Mouse (Mus musculus) thymus, postnatal 36 days (tissue): ENCODE results near the gene Fam222b.
"Not testable (repeated sequence)": the region's sequence is repeated elsewhere in the genome, so short reads cannot be mapped to it uniquely, and the experiment has no call there.

ENCODE experiments used
- DNase-seq, 2 experiments: peaks; one replicate each; pipeline ENCODE4 v3.0.0; 2022; ENCODE audit warnings: mixed read lengths in 2 of 2

Gene Fam222b

DNA sequence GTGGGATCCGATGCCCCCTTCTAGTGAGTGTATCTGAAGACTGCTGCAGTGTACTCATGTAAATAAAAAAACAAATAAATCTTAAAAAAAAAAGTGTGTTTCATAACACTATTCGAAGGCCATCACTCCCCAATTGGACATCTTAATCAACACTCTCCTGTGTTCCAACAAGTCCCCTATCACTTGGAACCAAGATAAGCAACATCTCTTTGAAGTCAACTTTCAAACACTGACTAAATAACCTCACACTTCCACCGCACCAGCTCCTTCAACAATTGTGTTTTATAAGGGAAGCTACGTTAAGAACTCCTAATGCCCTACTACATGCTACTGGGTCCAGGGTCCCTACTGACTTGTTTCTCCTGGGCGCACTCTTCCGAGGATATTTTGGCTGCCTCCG, 88.0 kb downstream of the Fam222b start:
- DNase-seq: no peak

DNA sequence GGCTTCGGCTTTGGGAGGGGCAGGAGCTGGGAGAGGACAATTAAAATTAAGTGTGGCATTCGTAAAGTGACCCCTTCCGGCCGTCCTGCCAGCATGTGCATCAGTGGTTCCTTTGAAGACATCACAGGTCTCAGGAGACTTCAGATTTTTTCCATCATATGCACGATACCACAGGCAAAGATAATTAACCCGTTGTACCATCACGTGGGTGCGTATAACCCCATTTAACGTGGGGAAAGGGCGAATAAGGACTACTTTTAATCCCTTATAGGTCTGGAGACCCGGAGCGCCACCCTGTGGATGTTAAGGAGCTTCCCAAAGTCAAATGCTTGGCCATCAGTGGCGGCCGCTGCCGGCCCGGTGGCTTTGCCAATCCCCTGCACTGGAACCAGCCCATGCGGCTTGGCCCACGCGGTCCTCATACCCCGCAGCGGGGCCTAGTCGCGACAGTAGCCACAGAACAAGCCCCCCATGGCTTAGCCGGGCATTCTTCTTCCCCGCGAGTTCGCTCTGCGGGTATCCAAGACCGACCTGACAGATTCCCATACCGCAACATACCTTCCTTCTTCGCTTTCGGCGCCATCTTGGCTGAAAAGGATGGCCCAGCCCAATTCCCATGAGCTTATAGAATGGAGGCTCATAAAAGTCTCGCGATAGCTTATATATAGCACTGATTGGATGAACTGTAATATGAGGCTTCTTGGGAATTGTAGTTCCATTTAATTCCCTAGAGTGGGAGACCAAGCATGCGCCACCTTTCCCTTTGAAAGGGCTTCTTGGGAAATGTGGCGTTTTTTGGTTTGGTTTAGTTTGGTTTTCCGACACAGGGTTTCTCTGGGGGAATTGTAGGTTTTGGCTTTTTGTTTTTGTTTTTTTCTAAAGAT, 88.7 kb downstream of the Fam222b start, which contains the start of gene Rpl23a:
TSS of gene Rpl23a (minus strand) at position 624 of the 884 bp plus-strand sequence.
- DNase-seq: peak; percentile 74 to 77

DNA sequence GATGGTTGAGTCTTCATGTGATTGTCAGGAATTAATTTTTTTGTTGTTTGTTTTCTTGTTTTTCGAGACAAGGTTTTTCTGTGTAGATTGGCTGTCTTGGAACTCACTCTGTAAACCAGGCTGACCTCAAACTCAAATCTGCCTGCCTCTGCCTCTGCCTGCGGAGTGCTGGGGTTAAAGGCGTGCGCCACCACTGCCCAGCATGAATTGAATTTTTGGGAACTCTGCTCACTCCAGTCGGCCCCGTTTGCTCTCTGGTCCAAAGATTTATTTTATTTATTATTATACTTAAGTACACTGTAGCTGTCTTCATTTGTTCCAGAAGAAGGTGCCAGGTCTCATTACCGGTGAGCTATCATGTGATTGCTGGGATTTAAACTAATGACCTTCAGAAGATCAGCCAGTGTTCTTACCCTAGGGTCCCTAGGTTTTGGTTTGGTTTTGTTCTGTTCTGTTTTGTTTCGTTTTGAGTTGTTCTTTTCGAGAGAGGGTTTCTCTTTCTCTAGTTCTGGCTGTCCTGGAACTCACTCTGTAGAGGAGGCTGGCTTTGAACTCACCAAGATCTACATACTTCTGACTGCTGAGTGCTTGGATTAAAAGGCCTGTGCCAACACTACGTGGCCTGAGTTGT, 89.5 kb downstream of the Fam222b start:
- no peak for DNase-seq

DNA sequence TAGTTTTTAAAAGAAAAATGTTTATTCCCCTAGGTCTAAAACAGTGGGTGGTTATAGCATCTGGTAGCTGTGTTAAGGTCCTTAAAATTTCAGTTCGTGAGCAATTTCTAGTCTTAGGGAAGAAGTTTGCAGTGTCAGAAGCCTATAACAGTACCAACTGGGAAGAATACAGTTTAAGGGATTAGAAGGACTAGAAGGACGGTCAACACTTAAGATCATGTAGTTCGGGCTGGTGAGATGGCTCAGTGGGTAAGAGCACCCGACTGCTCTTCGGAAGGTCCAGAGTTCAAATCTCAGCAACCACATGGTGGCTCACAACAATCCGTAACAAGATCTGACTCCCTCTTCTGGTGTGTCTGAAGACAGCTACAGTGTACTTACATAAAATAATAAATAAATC, 90.2 kb downstream of the Fam222b start:
- DNase-seq: not testable (repeated sequence)

DNA sequence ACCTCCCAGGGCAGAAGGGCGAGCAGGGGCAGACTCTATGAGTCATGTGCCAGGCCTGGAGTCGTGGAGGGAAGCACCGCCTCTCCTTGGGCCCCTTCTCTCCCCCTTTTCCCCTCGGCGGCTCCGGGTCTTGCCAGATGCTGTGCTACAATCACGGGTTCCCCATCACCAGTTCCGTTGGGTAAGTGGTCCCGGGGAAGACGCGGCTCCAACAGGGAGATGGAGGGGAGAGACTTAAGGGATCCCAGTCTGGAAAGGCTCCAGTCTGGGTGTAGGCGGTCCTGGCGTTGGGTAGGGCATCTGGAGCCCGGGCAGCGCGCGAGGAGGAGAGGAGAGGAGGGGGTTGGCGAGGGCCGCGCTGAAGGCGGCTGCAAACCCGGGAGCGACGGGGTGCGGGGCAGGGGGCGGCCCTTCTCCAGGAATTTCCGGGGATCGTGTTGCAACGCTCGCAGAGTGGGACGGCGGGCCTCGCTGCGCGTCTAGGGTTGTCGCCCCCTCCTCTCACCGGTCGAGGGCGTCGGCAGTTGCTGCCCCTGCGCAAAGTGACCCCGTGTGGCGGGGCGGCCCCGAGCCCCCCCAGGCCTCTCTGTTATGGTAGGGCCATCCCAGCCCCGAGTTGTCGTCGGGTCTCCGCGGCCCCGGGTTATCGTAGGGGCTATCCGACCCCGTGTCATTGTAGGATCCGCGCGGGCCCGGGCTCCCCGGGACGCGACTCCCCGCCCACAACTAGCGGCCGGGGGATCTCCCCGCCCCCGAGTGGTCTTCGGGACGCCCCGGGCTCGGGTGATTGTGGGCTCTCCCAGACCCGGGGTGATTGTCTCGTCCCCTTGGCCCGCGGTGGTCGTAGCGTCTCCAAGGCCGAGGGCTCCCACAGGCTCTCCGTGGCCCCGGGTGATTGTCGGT, 94.1 kb downstream of the Fam222b start, which contains the start of gene Rab34:
TSS of gene Rab34 (plus strand) at position 100 of the 903 bp plus-strand sequence.
- no peak for DNase-seq

DNA sequence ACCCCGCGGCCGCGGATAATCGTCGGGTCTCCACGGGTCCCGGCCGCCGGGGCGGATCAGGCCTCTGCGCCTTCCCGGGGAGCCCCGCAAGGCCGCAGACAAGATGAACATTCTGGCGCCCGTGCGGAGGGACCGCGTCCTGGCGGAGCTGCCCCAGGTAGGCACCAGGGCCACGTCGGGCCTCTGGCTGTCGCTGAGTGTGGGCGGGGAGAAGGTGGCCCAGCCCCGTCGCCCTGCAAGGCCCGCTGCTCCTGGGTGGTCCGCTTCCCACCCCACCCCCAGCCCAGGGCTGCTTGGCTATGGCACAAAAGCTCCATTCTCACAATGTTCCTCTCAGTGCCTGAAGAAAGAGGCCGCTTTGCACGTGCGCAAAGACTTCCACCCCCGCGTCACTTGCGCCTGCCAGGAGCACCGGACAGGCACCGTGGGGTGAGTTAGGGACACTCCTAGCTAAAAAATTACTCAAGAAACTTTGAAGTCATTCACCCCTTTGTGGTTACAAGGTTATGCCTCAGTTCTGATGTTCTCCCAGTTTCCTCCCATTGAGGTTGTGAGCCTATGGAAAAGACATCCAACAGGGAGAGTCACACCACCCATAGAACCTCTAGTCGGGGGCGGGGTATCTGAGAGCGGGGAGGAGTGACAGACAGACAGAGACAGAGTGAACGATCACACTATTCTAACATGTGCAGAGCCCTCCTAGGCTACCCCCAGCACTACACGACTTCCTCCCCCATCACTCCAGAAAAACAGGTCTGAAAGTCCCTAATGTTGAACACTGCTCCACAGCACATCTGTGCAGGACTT, 95.0 kb downstream of the Fam222b start:
- DNase-seq: no peak

DNA sequence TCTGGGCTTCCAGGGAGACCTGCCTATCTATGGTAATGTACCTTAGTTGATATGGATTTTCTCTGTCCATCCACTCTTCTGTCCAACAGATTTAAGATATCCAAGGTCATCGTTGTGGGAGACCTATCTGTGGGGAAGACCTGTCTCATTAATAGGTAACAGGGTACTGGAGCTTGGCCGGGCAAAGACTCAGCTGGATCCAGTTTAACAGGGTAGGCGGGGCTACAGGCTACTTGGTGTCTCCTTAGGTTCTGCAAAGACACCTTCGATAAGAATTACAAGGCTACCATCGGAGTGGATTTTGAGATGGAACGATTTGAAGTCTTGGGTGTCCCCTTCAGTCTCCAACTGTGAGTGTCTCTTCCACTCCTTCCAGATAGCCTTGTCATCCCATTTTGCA, 95.6 kb downstream of the Fam222b start:
- DNase-seq: no peak

DNA sequence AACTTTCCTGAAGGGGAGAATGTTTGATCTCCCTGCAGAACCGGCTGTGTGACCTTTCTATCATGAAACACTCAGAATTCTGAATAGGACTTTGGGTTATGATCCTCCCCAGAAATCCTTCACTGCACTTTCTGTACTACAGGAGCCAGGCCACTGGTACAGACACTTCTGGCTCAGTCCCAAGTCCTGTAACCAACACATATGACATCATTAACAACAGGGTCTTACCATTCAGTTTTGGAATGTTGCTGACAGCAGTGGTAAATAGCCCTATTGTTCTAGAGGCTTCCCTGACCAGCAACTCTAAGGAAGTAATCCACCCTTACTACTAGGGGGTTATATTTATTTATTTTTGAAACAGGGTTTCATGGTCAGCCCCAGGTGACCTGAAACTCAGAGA, 98.7 kb downstream of the Fam222b start, which contains the start of gene Proca1:
TSS of gene Proca1 (plus strand) at position 280 of the 400 bp plus-strand sequence.
- DNase-seq: no peak

DNA sequence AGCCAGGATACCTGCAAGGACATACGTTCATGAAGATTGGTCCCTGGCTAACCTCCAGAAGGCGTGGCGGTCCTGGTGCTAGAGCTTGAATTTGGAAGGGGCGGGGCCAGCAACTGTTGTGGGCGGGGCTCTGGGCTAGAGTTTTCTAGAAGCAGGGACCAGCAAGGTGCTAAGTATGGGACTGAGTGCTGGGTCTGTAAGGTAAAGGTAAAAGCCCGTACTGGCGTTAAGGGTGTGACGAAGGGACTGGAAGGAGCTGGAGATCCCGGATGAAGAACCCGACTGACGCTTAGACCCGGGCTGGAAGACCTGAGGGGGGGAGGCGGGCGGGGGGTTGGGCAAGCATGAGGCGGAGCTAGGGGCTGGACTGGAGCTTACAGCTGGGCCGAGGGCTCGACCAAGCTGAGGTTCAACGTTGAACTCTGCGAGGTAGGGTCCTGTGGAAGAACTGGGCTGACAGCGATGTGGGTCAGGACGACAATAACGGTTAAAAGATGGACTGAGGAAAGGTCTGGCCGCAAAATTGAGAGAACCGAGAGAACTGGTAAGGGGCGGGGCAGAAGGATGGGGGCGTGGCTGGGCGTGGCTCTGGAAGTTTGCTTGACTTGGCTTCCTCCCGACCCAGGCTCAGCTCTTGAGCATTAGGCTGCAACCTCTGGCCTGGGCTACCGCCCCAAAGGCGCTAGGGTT, 100.1 kb downstream of the Fam222b start:
- peak; percentile 61 to 68 for DNase-seq

DNA sequence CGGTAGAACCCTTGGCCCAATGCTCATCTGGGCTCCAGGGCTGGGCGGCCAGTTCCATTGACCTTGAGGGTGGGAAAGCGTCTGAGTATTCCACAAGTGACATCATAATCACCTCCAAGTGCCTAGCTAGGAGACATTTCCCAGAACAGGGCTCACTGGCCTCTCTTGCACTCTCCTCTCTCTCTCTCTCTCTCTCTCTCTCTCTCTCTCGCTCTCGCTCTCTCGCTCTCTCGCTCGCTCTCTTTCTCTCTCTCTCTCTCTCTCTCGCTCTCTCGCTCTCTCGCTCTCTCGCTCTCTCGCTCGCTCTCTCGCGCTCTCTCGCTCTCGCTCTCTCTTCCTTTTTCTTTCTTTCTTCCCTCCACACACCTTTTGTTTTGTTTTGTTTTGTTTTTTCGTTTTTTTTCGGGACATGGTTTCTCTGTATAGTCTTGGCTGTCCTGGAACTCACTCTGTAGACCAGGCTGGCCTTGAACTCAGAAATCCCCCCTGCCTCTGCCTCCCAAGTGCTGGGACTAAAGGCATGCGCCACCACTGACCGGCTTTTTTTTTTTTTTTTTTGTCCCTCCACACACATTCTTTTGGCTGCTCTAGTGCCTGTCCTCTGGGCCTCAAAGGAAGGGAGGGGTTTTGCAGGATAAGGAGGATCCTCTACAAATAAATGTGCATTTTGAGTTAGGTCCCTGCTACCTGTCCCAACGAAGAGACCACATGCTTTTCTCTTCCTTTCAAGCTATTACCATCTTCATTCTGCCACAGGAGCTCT, 100.8 kb downstream of the Fam222b start:
- no peak for DNase-seq

DNA sequence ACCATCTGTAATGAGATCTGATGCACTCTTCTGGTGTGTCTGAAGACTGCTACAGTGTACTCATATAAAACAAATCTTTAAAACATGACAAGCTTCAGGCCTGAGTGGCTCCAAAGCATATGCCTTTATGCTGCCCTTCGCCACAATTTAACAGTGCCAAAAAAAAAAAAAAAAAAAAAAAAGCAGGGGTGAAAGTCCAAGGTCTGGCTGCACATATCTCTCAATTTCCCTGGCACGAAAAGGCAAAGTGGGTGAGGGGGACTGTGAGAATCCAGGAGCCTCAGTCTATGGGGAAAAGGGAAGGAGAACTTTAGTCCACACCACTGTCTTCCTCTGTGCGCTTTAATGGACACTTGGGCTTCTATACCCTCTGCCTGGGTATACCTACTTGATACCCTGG, 107.9 kb downstream of the Fam222b start:
- no peak for DNase-seq

DNA sequence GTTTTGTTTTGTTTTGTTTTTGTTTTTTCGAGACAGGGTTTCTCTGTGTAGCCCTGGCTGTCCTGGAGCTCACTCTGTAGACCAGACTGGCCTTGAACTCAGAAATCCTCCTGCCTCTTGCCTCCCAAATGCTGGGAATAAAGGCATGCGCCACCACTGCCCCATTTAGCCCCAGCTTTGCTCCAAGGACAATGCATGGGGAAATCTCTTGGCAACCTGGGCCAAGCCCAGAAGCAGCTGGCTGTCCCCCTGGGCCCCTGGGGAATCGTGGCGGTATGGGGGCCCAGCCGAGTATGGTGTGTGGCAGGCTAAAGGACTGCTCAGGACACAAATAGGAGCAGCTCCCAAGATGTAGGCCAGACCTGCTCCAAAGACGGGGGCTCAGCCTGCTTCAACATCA, 109.8 kb downstream of the Fam222b start:
- DNase-seq: no peak

DNA sequence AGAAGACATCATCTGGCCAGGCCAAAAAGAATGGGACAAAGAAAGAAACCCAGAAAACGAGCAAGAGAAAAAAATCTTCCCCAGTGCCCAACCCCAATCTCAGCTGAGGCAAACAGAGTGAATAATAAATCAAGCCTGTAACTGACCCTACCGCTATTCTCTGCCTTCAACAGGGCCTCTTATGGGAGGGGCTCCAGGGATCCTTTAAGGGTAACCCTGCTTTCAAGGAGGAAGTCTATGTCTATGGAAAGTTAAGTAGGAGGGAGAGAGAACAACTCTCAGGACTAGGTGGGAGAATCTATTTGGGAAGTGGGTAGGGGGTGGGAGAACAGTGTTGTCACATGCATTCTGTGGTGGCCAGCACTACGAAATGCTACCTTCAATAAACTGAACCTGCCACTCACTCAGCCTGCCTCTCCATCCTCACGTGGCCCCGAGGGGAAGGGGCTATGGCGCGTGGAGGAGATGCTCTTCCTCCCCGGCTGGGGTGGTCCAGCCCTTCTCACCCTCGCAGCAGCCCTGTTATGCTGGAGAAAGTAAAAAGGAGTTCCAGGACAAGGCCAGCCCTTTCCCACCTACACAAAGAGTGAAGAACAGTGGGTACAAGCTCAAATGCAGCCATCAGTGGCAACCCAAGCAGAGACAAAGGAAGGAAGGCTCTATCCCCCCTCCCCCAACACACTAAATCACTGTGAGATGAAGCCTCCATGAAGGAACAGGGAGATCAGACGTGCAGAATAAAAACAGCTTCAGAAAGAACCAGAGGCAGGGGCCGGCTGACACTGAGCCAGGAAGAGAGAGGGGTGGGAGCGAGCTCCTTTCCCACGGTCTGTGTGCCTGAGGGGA, 111.1 kb downstream of the Fam222b start:
- no peak for DNase-seq
